Mouse (Mus musculus) sigmoid colon, adult 10 weeks (tissue): ENCODE measurements around the gene Gm8246. TPM values are rescaled to one million over a fixed set of nuclear protein-coding genes. Genes with fewer than 3 reads are reported as not detected.

ENCODE experiments used
- polyA plus RNA-seq: library from polyadenylated mRNA; stranded (reverse); fragments of 350-450 nt; fragmentation: Illumina TruSeq; extraction: RNeasy Lipid Tissue Mini Kit (QIAGEN cat#74804); gene quantifications from one replicate; pipeline ENCODE4 v1.2.3, GENCODE M21; 2014; ENCODE audit warnings: low read depth, low replicate concordance

Gm8246 gene
- polyA plus RNA-seq = not detected

GRCm38 (mm10) chr14:5477730-5478129, at the start of gene Gm8246:
Gene Gm8246, minus strand, starts transcription at chr14:5477830.

GRCm38 (mm10) chr14:5501374-5501773, 23.7 kb upstream of the Gm8246 start, which contains the start of gene Gm3488:
Gene Gm3488, plus strand, starts transcription at chr14:5501674.

GRCm38 (mm10) chr14:5483907-5484306, 6.3 kb upstream of the Gm8246 start, which contains the start of gene Gm3187:
Gene Gm3187, plus strand, starts transcription at chr14:5484207.

GRCm38 (mm10) chr14:5455367-5455766, 22.3 kb downstream of the Gm8246 start, which contains the start of gene Gm3194:
Gene Gm3194, minus strand, starts transcription at chr14:5455467.

Other genes with a start within 250 kb of the Gm8246 start
- not detected for gene Gm3526, start 217.2 kb downstream of the Gm8246 start, polyA plus RNA-seq
- gene Gm3542, start 142.9 kb downstream of the Gm8246 start, polyA plus RNA-seq = not detected
- not detected for gene Gm3500, start 88.8 kb downstream of the Gm8246 start, polyA plus RNA-seq
- gene Gm3194, start 22.4 kb downstream of the Gm8246 start, polyA plus RNA-seq = 0.79 TPM
- gene Gm3187, start 6.4 kb upstream of the Gm8246 start, polyA plus RNA-seq = not detected
- 0.66 TPM for gene Gm3488, start 23.8 kb upstream of the Gm8246 start, polyA plus RNA-seq
- not detected for gene Gm3532, start 60.7 kb upstream of the Gm8246 start, polyA plus RNA-seq
- gene Gm8265, start 155.2 kb upstream of the Gm8246 start, polyA plus RNA-seq = not detected
- not detected for gene Gm9603, start 209.6 kb upstream of the Gm8246 start, polyA plus RNA-seq